Comparison of ENCODE assay signal across 42 mouse cellular contexts in genomic region chr19:52207725-52208124, GRCm38 (mm10). TPM values are rescaled to one million over a fixed set of nuclear protein-coding genes. Genes with fewer than 3 reads are reported as not detected.
DNase-seq lines count a peak whose midpoint lies in the region; ATAC-seq lines count a peak whose summit lies in the region.
"Had no signal": no experiment of that assay in that cellular context is flagged by ENCODE, and none has a peak within 500 bp of the region (broad histone marks: within the 10 kb centered on the region; RNA-seq: fewer than 3 reads in every experiment).

No protein-coding gene starts in this region.

- no peaks in the 10 kb centered on the region for H3K4me1 ChIP-seq in embryonic facial prominence, embryonic 11.5 days (ENCODE audit: control insufficient read depth, insufficient read depth, low read length)
- no peaks in the 10 kb centered on the region for H3K4me1 ChIP-seq in embryonic facial prominence, embryonic 10.5 days
- peaks cover 11% of the 10 kb centered on the region for H3K4me1 ChIP-seq in hindbrain, embryonic 13.5 days (replicated peaks)
- H3K4me1 ChIP-seq in hindbrain, embryonic 14.5 days (replicated peaks; ENCODE audit: control insufficient read depth, insufficient read depth, low read length), result no peaks in the 10 kb centered on the region
- H3K4me1 ChIP-seq in midbrain, embryonic 14.5 days (ENCODE audit: control insufficient read depth, insufficient read depth, low read length), result peaks cover 6% of the 10 kb centered on the region; the same call in 1 of the 2 replicates
- no peaks in the 10 kb centered on the region for H3K4me1 ChIP-seq in midbrain, embryonic 16.5 days (ENCODE audit: control insufficient read depth, insufficient read depth, low read length)
- H3K4me1 ChIP-seq in neural tube, embryonic 13.5 days (replicated peaks), result peaks cover 14% of the 10 kb centered on the region
- H3K4me1 ChIP-seq: embryonic facial prominence, embryonic 15.5 days; forebrain, embryonic 13.5 days; heart, embryonic 12.5 days; lung, embryonic 15.5 days had no signal

- no peak overlapping the region for H3K4me2 ChIP-seq in embryonic facial prominence, embryonic 11.5 days (ENCODE audit: low read depth, low read length)
- H3K4me2 ChIP-seq in hindbrain, embryonic 13.5 days, result no peak overlapping the region
- no peak overlapping the region for H3K4me2 ChIP-seq in hindbrain, embryonic 14.5 days (replicated peaks)
- H3K4me2 ChIP-seq in midbrain, embryonic 14.5 days (ENCODE audit: low read length), result no peak overlapping the region
- no peak overlapping the region for H3K4me2 ChIP-seq in midbrain, embryonic 16.5 days (ENCODE audit: low read length)
- H3K4me2 ChIP-seq in neural tube, embryonic 13.5 days, result no peak overlapping the region
- H3K4me2 ChIP-seq: embryonic facial prominence, embryonic 15.5 days; forebrain, embryonic 13.5 days; heart, embryonic 12.5 days; lung, embryonic 15.5 days had no signal

- no peak overlapping the region for H3K9ac ChIP-seq in embryonic facial prominence, embryonic 11.5 days (replicated peaks; ENCODE audit: low read length)
- H3K9ac ChIP-seq in hindbrain, embryonic 13.5 days, result no peak overlapping the region
- H3K9ac ChIP-seq in hindbrain, embryonic 14.5 days, result no peak overlapping the region
- H3K9ac ChIP-seq in midbrain, embryonic 14.5 days (replicated peaks; ENCODE audit: low read length), result no peak overlapping the region
- no peak overlapping the region for H3K9ac ChIP-seq in midbrain, embryonic 16.5 days (ENCODE audit: low read depth, low read length)
- H3K9ac ChIP-seq in neural tube, embryonic 13.5 days, result no peak overlapping the region
- H3K9ac ChIP-seq: embryonic facial prominence, embryonic 15.5 days; forebrain, embryonic 13.5 days; heart, embryonic 12.5 days; liver, embryonic 14.5 days; lung, embryonic 15.5 days had no signal

- H3K27me3 ChIP-seq in embryonic facial prominence, embryonic 11.5 days (ENCODE audit: control insufficient read depth, insufficient read depth, low read length), result no peaks in the 10 kb centered on the region
- H3K27me3 ChIP-seq in embryonic facial prominence, embryonic 10.5 days (replicated peaks; ENCODE audit: low read depth, poor library complexity, severe bottlenecking), result no peaks in the 10 kb centered on the region
- no peaks in the 10 kb centered on the region for H3K27me3 ChIP-seq in hindbrain, embryonic 13.5 days
- H3K27me3 ChIP-seq in hindbrain, embryonic 14.5 days (ENCODE audit: control insufficient read depth, insufficient read depth, low read length), result no peaks in the 10 kb centered on the region
- no peaks in the 10 kb centered on the region for H3K27me3 ChIP-seq in midbrain, embryonic 14.5 days (ENCODE audit: control insufficient read depth, insufficient read depth, low read length)
- no peaks in the 10 kb centered on the region for H3K27me3 ChIP-seq in midbrain, embryonic 16.5 days (ENCODE audit: control insufficient read depth, insufficient read depth, low read depth, low read length)
- H3K27me3 ChIP-seq in neural tube, embryonic 13.5 days, result no peaks in the 10 kb centered on the region
- H3K27me3 ChIP-seq: CH12.LX; embryonic facial prominence, embryonic 15.5 days; forebrain, embryonic 13.5 days; heart, embryonic 12.5 days; lung, embryonic 15.5 days had no signal

- no peak overlapping the region for H3K4me3 ChIP-seq in embryonic facial prominence, embryonic 11.5 days (ENCODE audit: low read depth, low read length)
- no peak overlapping the region for H3K4me3 ChIP-seq in embryonic facial prominence, embryonic 10.5 days
- no peak overlapping the region for H3K4me3 ChIP-seq in hindbrain, embryonic 13.5 days
- no peak overlapping the region for H3K4me3 ChIP-seq in hindbrain, embryonic 14.5 days (replicated peaks; ENCODE audit: low read length)
- no peak overlapping the region for H3K4me3 ChIP-seq in midbrain, embryonic 14.5 days (replicated peaks; ENCODE audit: low read depth, low read length)
- H3K4me3 ChIP-seq in midbrain, embryonic 16.5 days (ENCODE audit: low read depth, low read length), result no peak overlapping the region
- H3K4me3 ChIP-seq in neural tube, embryonic 13.5 days, result no peak overlapping the region
- H3K4me3 ChIP-seq: embryonic facial prominence, embryonic 15.5 days; forebrain, embryonic 13.5 days; heart, adult 2 months; heart, embryonic 12.5 days; lung, embryonic 15.5 days had no signal

- H3K27ac ChIP-seq in embryonic facial prominence, embryonic 11.5 days (replicated peaks; ENCODE audit: low read depth, low read length), result no peak overlapping the region
- H3K27ac ChIP-seq in embryonic facial prominence, embryonic 10.5 days (replicated peaks), result no peak overlapping the region
- peak overlapping the region; percentile 30; the same call in 1 of the 2 replicates for H3K27ac ChIP-seq in hindbrain, embryonic 13.5 days
- H3K27ac ChIP-seq in hindbrain, embryonic 14.5 days, result no peak overlapping the region
- H3K27ac ChIP-seq in midbrain, embryonic 14.5 days (replicated peaks; ENCODE audit: low read depth, low read length), result no peak overlapping the region; the same call in 1 of the 2 replicates
- no peak overlapping the region for H3K27ac ChIP-seq in midbrain, embryonic 16.5 days (ENCODE audit: low read length)
- peak overlapping the region; percentile 46 for H3K27ac ChIP-seq in neural tube, embryonic 13.5 days (replicated peaks)
- H3K27ac ChIP-seq: embryonic facial prominence, embryonic 15.5 days; forebrain, embryonic 13.5 days; heart, adult 2 months; liver, embryonic 14.5 days; lung, embryonic 15.5 days had no signal

- no peak for DNase-seq in embryonic facial prominence, embryonic 11.5 days (ENCODE audit: low spot score)
- no peak for DNase-seq in embryonic facial prominence, embryonic 10.5 days (ENCODE audit: low spot score)
- DNase-seq in hindbrain, embryonic 14.5 days (ENCODE audit: low spot score), result no peak
- peak; percentile 13 for DNase-seq in midbrain, embryonic 14.5 days
- DNase-seq in adrenal gland, adult 18-20 months (ENCODE audit: low spot score in 2 of 2), result no peak
- DNase-seq: adrenal gland, adult 8-10 months; cerebellum, adult 11 months; cerebellum, adult 9-10 months; cerebellum, postnatal 36 days; embryo, embryonic 11 days; heart, adult 2 months; heart, postnatal 4 days; kidney, adult 11 months; kidney, postnatal 14 days; liver; lung, postnatal 36 days; thymus, adult 2 months; thymus, postnatal 36 days had no signal

- 57% methylated on average over 2 of the region's 2 CpGs for WGBS in embryonic facial prominence, embryonic 11.5 days
- WGBS in embryonic facial prominence, embryonic 10.5 days, result 48% methylated on average over 2 of the region's 2 CpGs
- WGBS in hindbrain, embryonic 13.5 days, result 40% methylated on average over 2 of the region's 2 CpGs
- WGBS in hindbrain, embryonic 14.5 days, result 36% methylated on average over 2 of the region's 2 CpGs
- 42% methylated on average over 2 of the region's 2 CpGs for WGBS in midbrain, embryonic 14.5 days
- WGBS in midbrain, embryonic 16.5 days, result 35% methylated on average over 2 of the region's 2 CpGs
- 34% methylated on average over 2 of the region's 2 CpGs for WGBS in neural tube, embryonic 13.5 days

- 0 out of 2 replicates have a peak, but pooled peaks have one; percentile 39 for ATAC-seq in embryonic facial prominence, embryonic 11.5 days (replicated peaks; ENCODE audit: insufficient number of reproducible peaks, low FRiP score, low TSS enrichment, low read depth)
- ATAC-seq in hindbrain, embryonic 13.5 days (ENCODE audit: low FRiP score), result no peak
- no peak for ATAC-seq in hindbrain, embryonic 14.5 days (ENCODE audit: low FRiP score)
- ATAC-seq in midbrain, embryonic 14.5 days (ENCODE audit: low FRiP score, low TSS enrichment), result no peak
- ATAC-seq in midbrain, embryonic 16.5 days, result no peak
- ATAC-seq in neural tube, embryonic 13.5 days (ENCODE audit: low read depth), result peak; percentile 81
- ATAC-seq: activated CD4-positive, CD25-positive, alpha-beta regulatory T cell, adult 4 months; forebrain, embryonic 13.5 days; inflammation-experienced regulatory T-cells, adult 6 months had no signal

- H3K36me3 ChIP-seq in embryonic facial prominence, embryonic 11.5 days (replicated peaks; ENCODE audit: control insufficient read depth, insufficient read depth, low read depth, low read length), result no peaks in the 10 kb centered on the region
- H3K36me3 ChIP-seq in embryonic facial prominence, embryonic 10.5 days (replicated peaks), result no peaks in the 10 kb centered on the region
- no peaks in the 10 kb centered on the region for H3K36me3 ChIP-seq in hindbrain, embryonic 13.5 days
- no peaks in the 10 kb centered on the region for H3K36me3 ChIP-seq in hindbrain, embryonic 14.5 days (replicated peaks; ENCODE audit: control insufficient read depth, insufficient read depth)
- H3K36me3 ChIP-seq in midbrain, embryonic 14.5 days (ENCODE audit: control insufficient read depth, insufficient read depth, low read length), result no peaks in the 10 kb centered on the region
- H3K36me3 ChIP-seq in midbrain, embryonic 16.5 days (ENCODE audit: control insufficient read depth, insufficient read depth, low read length), result no peaks in the 10 kb centered on the region
- H3K36me3 ChIP-seq in neural tube, embryonic 13.5 days, result no peaks in the 10 kb centered on the region
- H3K36me3 ChIP-seq: embryonic facial prominence, embryonic 15.5 days; heart, embryonic 12.5 days; lung, embryonic 15.5 days had no signal

- no peaks in the 10 kb centered on the region for H3K9me3 ChIP-seq in embryonic facial prominence, embryonic 11.5 days (replicated peaks; ENCODE audit: control insufficient read depth, low read length)
- no peaks in the 10 kb centered on the region for H3K9me3 ChIP-seq in embryonic facial prominence, embryonic 10.5 days
- H3K9me3 ChIP-seq in hindbrain, embryonic 13.5 days, result no peaks in the 10 kb centered on the region
- no peaks in the 10 kb centered on the region for H3K9me3 ChIP-seq in hindbrain, embryonic 14.5 days (ENCODE audit: control insufficient read depth, low read length)
- no peaks in the 10 kb centered on the region for H3K9me3 ChIP-seq in midbrain, embryonic 14.5 days (ENCODE audit: control insufficient read depth, low read length)
- no peaks in the 10 kb centered on the region for H3K9me3 ChIP-seq in midbrain, embryonic 16.5 days (replicated peaks; ENCODE audit: control insufficient read depth, low read length, poor library complexity, severe bottlenecking)
- H3K9me3 ChIP-seq in neural tube, embryonic 13.5 days, result no peaks in the 10 kb centered on the region
- H3K9me3 ChIP-seq: embryonic facial prominence, embryonic 15.5 days; forebrain, embryonic 13.5 days; heart, embryonic 12.5 days; lung, embryonic 15.5 days had no signal

RNA-seq across cellular contexts. Expression of gene Ins1, which starts 56.4 kb away (rescaled TPM):
- polyA plus RNA-seq in embryonic facial prominence, embryonic 11.5 days (2014; fragmentation: Nextera tagmentation; extraction: Ambion mirVana), result not detected in 2 replicates
- polyA plus RNA-seq in embryonic facial prominence, embryonic 10.5 days (2016; fragmentation: Nextera tagmentation; extraction: Ambion mirVana), result not detected in 2 replicates
- not detected in 2 replicates for polyA plus RNA-seq in hindbrain, embryonic 13.5 days (2015; fragmentation: Nextera tagmentation; extraction: Ambion mirVana)
- not detected in 2 replicates for polyA plus RNA-seq in hindbrain, embryonic 14.5 days (2014; fragmentation: Nextera tagmentation; extraction: Ambion mirVana)
- polyA plus RNA-seq in midbrain, embryonic 14.5 days (2014; fragmentation: Nextera tagmentation; extraction: Ambion mirVana), result not detected in 2 replicates
- not detected in 2 replicates for polyA plus RNA-seq in midbrain, embryonic 16.5 days (2015; fragmentation: Nextera tagmentation; extraction: Ambion mirVana)
- polyA plus RNA-seq in neural tube, embryonic 13.5 days (2015; fragmentation: Nextera tagmentation; extraction: Ambion mirVana), result not detected in 2 replicates
- total RNA-seq in adrenal gland, adult 18-20 months (2021), result not detected
- total RNA-seq: adrenal gland, adult 8-10 months; CH12.LX; ES-E14; gastrocnemius, adult 8-10 months; gastrocnemius, postnatal 4 days; heart, adult 2 months; heart, postnatal 4 days; layer of hippocampus, postnatal 10 days; left cerebral cortex, adult 18-20 months; left cerebral cortex, postnatal 14 days; megakaryocyte, adult 5-6 weeks; monocyte, adult 5-6 weeks had no signal
- polyA plus RNA-seq: activated CD4-positive, CD25-positive, alpha-beta regulatory T cell, adult 4 months; C2C12; embryonic facial prominence, embryonic 15.5 days; forebrain, embryonic 13.5 days; frontal cortex, adult 2 months; heart, adult 2 months; heart, embryonic 12.5 days; heart, postnatal 0 days; inflammation-experienced regulatory T-cells, adult 6 months; kidney, embryonic 14.5 days; limb, embryonic 11.5 days; lung, embryonic 15.5 days; thymus, adult 2 months had no signal

Comparison
In these comparisons a context has a peak if more than half of its experiments do, and no peak if none do; other contexts are left out.
1. H3K27ac ChIP-seq: peak in hindbrain, embryonic 13.5 days (single experiment) and neural tube, embryonic 13.5 days (single experiment); none in embryonic facial prominence, embryonic 11.5 days (single experiment), embryonic facial prominence, embryonic 10.5 days (single experiment), hindbrain, embryonic 14.5 days (single experiment), midbrain, embryonic 14.5 days (single experiment) and midbrain, embryonic 16.5 days (single experiment).
2. ATAC-seq: peak in embryonic facial prominence, embryonic 11.5 days (single experiment) and neural tube, embryonic 13.5 days (single experiment); none in hindbrain, embryonic 13.5 days (single experiment), hindbrain, embryonic 14.5 days (single experiment), midbrain, embryonic 14.5 days (single experiment) and midbrain, embryonic 16.5 days (single experiment).